Mouse (Mus musculus) small intestine, adult 2 months (tissue): Measurements from ENCODE around the gene Gm12394. TPM values are rescaled to one million over a fixed set of nuclear protein-coding genes. Genes with fewer than 3 reads are reported as not detected.
A peak's percentile ranks its signal among the peaks of the same experiment; 100 is the strongest.
"Not testable (repeated sequence)": the region's sequence is repeated elsewhere in the genome, so short reads cannot be mapped to it uniquely, and the experiment has no call there.

Experiments
- H3K27ac ChIP-seq: fragments of 200-500 bp; 2 replicates; pipeline ENCODE4 v1.5.1; 2012; ENCODE audit warnings: low read depth, low read length, control low read depth, inconsistent platforms; ENCODE audit not compliant: insufficient read depth
- H3K27me3 ChIP-seq: fragments of 200-500 bp; 2 replicates; pipeline ENCODE4 v1.6.1; 2012; ENCODE audit warnings: mild to moderate bottlenecking, moderate library complexity, low read length, inconsistent platforms; ENCODE audit not compliant: control insufficient read depth, insufficient read depth
- H3K36me3 ChIP-seq: fragments of 200-500 bp; 2 replicates; pipeline ENCODE4 v1.6.1; 2012; ENCODE audit warnings: mild to moderate bottlenecking, low read length, control low read depth, inconsistent platforms; ENCODE audit not compliant: control insufficient read depth, insufficient read depth
- H3K4me1 ChIP-seq: fragments of 200-500 bp; 2 replicates; pipeline ENCODE4 v1.6.1; 2012; ENCODE audit warnings: low read length, inconsistent platforms, mixed read lengths; ENCODE audit not compliant: control insufficient read depth, insufficient read depth, insufficient read length
- H3K4me3 ChIP-seq: fragments of 200-500 bp; 2 replicates; pipeline ENCODE4 v1.5.1; 2012; ENCODE audit warnings: low read depth, mild to moderate bottlenecking, control low read depth, inconsistent platforms, low read length, moderate library complexity
- CTCF ChIP-seq: fragments of 200-500 bp; IDR thresholded peaks from 2 replicates; pipeline ENCODE4 v1.5.1; 2012; ENCODE audit warnings: low read depth, mild to moderate bottlenecking, control low read depth, inconsistent platforms, low read length, moderate library complexity, mixed read lengths; ENCODE audit not compliant: insufficient replicate concordance, insufficient read length; ENCODE audit errors: extremely low read depth
- POLR2A ChIP-seq: fragments of 200-500 bp; IDR thresholded peaks from 2 replicates; pipeline ENCODE4 v1.6.1; 2012; ENCODE audit warnings: low read depth, mild to moderate bottlenecking, control low read depth, inconsistent platforms, low read length, moderate library complexity
- WGBS: fragments of 180-500 bp; shearing (Covaris S2); methylation state at CpG from one replicate; pipeline ENCODE4 v1.1.7; 2018; 5-methylcytosine and 5-hydroxymethylcytosine counted together
- polyA plus RNA-seq: library from polyadenylated mRNA; depleted of rRNA; stranded (reverse); fragments of >200 nt; gene quantifications from 2 replicates; pipeline ENCODE4 v1.2.3, GENCODE M21; 2012; rRNA removed

Gm12394 gene
- polyA plus RNA-seq, result not detected in 2 replicates

DNA sequence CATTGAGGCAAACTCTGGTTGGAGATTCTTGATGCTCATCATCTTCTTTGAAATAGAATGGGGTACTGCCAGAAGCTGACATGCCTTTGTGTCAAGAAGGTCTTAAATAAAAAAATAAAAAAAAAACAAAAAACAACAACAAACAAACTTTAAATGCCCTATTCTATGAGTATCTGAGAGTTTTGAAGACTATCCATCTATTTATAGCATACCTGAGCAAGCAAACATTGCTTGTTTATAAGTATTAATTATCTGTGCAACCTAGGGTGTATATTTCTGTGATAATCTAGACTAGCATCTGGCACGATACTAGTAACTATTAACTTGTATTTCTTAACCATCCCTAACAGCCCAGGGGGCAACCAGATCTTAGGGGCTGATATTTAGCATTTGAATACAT is at the start of gene Gm12394:
Gm12394 (minus strand) TSS at position 101 of the 400 bp plus-strand sequence.
- H3K27ac ChIP-seq, H3K4me1 ChIP-seq, H3K36me3 ChIP-seq, H3K27me3 ChIP-seq, H3K4me3 ChIP-seq: not testable (repeated sequence)
- WGBS, result 77% methylated on average over 1 of the region's 1 CpGs

DNA sequence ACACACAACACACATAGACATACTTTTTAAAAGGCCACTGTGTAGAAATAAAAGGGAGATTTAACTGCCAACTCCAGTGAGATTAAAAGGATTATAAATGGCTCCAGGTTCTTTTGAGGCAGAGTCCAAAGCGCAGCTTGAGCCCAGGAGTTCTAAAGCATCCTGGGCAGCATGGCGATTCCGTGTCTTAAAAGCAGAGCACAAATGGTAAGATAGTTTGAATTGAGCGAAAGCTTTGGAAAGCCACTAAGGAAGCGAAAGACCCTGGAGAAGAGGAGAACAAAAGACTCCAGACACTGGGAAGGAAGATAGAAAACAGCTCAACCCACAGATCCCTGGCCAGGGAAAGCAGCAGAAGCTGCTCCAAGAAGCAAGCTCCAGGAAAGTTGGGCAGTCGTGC is 48.4 kb upstream of the Gm12394 start:
- H3K27me3 ChIP-seq, result no peaks in the 10 kb centered on the region
- H3K36me3 ChIP-seq, result no peaks in the 10 kb centered on the region
- no peak overlapping the region for H3K27ac ChIP-seq
- no peak overlapping the region for H3K4me3 ChIP-seq
- no peaks in the 10 kb centered on the region for H3K4me1 ChIP-seq
- 84% methylated on average over 6 of the region's 6 CpGs for WGBS
- TF ChIP-seq POLR2A, result no peak
- TF ChIP-seq CTCF, result no peak

DNA sequence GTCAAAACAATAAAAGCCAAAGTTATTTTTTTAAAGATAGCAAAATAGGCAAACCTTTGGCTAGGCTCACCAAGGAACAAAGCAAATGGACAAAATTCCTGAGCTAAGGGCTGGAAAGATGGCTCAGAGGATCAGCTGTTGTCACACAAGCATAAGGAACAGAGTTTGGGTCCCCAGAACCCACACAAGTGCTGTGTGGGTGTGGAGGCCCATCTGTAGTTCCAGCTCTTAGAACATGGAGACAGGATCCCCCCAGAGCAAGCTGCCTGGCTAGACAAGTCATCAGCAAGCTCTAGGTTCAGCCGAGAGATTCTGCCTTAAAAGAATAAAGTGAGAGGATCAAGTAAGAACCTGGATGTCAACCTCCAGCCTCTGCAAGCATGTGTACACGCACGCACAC is 48.0 kb upstream of the Gm12394 start:
- Histone ChIP-seq H3K27me3 (no peaks in the 10 kb centered on the region), H3K4me1 (no peaks in the 10 kb centered on the region), H3K27ac (no peak overlapping the region), H3K36me3 (no peaks in the 10 kb centered on the region), H3K4me3 (no peak overlapping the region)
- TF ChIP-seq CTCF (no peak), POLR2A (no peak)
- WGBS, result 90% methylated on average over 3 of the region's 3 CpGs

DNA sequence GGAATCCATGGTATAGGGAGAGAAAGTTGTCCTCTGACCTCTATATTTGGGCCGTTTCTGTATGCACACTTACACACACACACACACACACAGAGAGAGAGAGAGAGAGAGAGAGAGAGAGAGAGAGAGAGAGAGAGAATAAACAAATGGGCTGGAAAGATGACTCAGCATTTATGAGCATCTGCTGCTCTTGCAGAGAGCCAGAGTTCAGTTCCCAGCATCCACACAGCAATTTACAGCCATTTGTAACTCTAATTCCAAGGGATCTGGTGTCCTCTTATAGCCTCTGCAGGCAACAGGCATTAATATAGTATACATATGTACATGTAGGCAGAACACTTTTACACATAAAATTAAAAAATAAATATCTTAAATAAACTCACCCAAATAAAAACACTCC is 47.4 kb upstream of the Gm12394 start:
- TF ChIP-seq POLR2A (no peak), CTCF (no peak)
- no peaks in the 10 kb centered on the region for H3K27me3 ChIP-seq
- H3K4me3 ChIP-seq, result no peak overlapping the region
- no peaks in the 10 kb centered on the region for H3K4me1 ChIP-seq
- H3K27ac ChIP-seq, result no peak overlapping the region
- WGBS, result 26% methylated on average over 1 of the region's 1 CpGs
- H3K36me3 ChIP-seq, result no peaks in the 10 kb centered on the region

DNA sequence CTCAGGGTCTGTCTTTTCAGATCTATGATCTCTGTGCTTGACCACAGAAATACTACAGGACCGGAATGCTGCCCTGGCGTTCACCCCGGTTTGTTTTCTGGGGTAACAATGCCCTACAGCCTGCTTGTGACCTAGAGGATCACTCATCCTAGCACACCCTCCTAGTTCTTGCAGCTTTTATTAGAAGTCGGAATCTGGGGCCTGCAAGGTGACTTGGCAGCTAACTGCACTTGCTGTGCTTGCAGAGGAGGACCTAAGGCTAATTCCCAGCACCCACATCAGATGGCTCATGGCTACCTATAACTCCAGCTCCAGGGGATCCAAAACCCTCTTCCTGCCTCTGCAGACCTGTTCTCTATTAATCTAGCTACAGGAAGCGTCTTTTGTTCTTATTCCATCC is 46.2 kb upstream of the Gm12394 start:
- WGBS, result 81% methylated on average over 5 of the region's 5 CpGs
- Histone ChIP-seq H3K4me3 (no peak overlapping the region), H3K27ac (no peak overlapping the region), H3K27me3 (no peaks in the 10 kb centered on the region), H3K4me1 (no peaks in the 10 kb centered on the region), H3K36me3 (no peaks in the 10 kb centered on the region)
- TF ChIP-seq POLR2A, result no peak
- no peak for TF ChIP-seq CTCF

DNA sequence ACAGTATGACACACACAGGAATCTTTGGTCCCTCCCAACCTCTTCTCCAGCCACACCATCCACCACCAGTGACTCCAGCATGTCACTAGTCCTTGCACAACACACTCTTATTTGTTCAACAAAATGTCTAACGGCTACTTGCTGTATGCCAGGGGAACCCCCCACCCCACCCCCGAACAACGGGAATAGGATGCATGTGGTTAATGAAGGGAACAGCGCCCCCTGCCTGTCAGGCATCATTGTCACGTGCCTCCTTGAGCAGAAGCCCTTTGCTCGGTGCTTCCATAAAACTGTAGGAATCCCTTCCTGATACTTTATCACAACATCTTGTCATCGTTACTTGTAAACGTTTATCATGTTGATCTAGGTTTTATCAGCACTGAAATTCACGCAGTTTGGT is 45.6 kb upstream of the Gm12394 start:
- Histone ChIP-seq H3K4me3 (no peak overlapping the region), H3K27ac (no peak overlapping the region), H3K36me3 (no peaks in the 10 kb centered on the region), H3K4me1 (no peaks in the 10 kb centered on the region), H3K27me3 (no peaks in the 10 kb centered on the region)
- peak; percentile 48; the same call in 1 of the 2 replicates for TF ChIP-seq CTCF
- TF ChIP-seq POLR2A, result no peak
- WGBS, result 34% methylated on average over 9 of the region's 9 CpGs

DNA sequence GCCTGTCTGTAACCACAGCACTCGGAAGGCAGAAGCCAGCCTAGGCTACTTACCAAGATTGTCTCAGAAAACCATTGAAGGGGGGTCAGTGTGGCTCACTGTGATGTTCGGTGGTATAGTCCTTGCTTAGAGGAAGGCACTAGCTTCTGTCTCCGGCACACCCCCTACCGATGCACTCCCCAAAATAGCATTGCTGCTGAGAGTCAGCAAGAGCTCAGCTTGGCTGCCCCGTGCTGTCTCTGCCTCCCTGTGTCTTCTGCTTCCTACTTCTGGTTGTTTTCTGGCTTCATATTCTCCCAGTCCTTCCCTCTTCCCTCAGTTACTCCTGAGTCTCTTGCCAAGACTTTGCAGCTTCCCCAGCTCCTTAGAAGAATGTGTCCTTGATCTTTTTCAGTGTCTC is 44.3 kb upstream of the Gm12394 start:
- Histone ChIP-seq H3K4me3 (no peak overlapping the region), H3K27ac (no peak overlapping the region)
- WGBS, result 62% methylated on average over 5 of the region's 5 CpGs

DNA sequence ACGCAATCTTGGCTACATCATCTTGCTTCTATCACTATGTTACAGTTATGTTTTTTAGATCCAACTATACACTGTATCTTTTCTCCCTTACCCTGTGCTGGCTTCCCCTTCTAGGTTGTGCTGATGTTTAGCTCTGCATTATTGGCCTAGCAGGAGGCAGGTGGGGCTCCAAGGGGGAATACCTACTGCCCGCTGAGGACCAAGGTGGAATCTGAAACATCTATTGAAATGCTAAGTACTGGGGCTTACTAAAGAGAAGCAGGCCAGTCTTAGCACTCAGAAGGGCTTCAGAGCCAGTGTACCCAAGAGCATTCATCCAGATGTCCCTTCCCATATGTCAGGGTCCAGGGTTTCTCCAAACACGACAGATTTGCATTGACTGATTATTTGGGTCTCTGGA is 42.3 kb upstream of the Gm12394 start:
- no peaks in the 10 kb centered on the region for H3K27me3 ChIP-seq
- 46% methylated on average over 3 of the region's 3 CpGs for WGBS

More for the DNA sequence above, 44.3 kb upstream of the Gm12394 start:
- TF ChIP-seq POLR2A (no peak), CTCF (no peak)
- Histone ChIP-seq H3K36me3 (no peaks in the 10 kb centered on the region), H3K27me3 (no peaks in the 10 kb centered on the region), H3K4me1 (no peaks in the 10 kb centered on the region)

More for the DNA sequence above, 42.3 kb upstream of the Gm12394 start:
- Histone ChIP-seq H3K27ac (no peak overlapping the region), H3K4me1 (no peaks in the 10 kb centered on the region), H3K36me3 (no peaks in the 10 kb centered on the region), H3K4me3 (no peak overlapping the region)
- TF ChIP-seq POLR2A (no peak), CTCF (no peak)
